Mouse (Mus musculus) heart, postnatal 0 days (tissue): ENCODE results near the gene Tmem109. TPM values are rescaled to one million over a fixed set of nuclear protein-coding genes. Genes with fewer than 3 reads are reported as not detected.

Experiments used
- ATAC-seq: fragments of 200-750 bp; cut with Nextera tagmentation; 2 replicates; pipeline ENCODE4 v1.8.0; 2017; ENCODE audit warnings: low read depth, moderate number of reproducible peaks, moderate library complexity; ENCODE audit not compliant: insufficient read depth
- DNase-seq: peaks from one replicate; pipeline ENCODE4 v3.0.0-alpha.2; 2016; ENCODE audit warnings: low spot score
- H3K27ac ChIP-seq: fragments of 300-500 bp; sonication (generic); 2 replicates; pipeline ENCODE4 v1.5.1; 2014; ENCODE audit warnings: low read depth, mild to moderate bottlenecking
- H3K27me3 ChIP-seq: fragments of 300-500 bp; sonication (generic); 2 replicates; pipeline ENCODE4 v1.6.1; 2014; ENCODE audit warnings: low read length, mixed read lengths; ENCODE audit not compliant: control insufficient read depth, insufficient read depth
- H3K36me3 ChIP-seq: fragments of 300-500 bp; sonication (generic); replicated peaks from 2 replicates; pipeline ENCODE4 v1.6.1; 2014; ENCODE audit warnings: low read length, mixed read lengths; ENCODE audit not compliant: control insufficient read depth, insufficient read depth
- H3K4me1 ChIP-seq: fragments of 300-500 bp; sonication (generic); 2 replicates; pipeline ENCODE4 v1.6.1; 2014; ENCODE audit warnings: antibody characterized with exemption; ENCODE audit not compliant: control insufficient read depth, insufficient read depth
- H3K4me2 ChIP-seq: fragments of 300-500 bp; sonication (generic); 2 replicates; pipeline ENCODE4 v1.6.1; 2014; ENCODE audit warnings: low read depth, mild to moderate bottlenecking, low read length, moderate library complexity
- H3K4me3 ChIP-seq: fragments of 300-500 bp; sonication (generic); 2 replicates; pipeline ENCODE4 v1.5.1; 2014; ENCODE audit warnings: low read depth, low read length
- H3K9ac ChIP-seq: fragments of 300-500 bp; sonication (generic); replicated peaks from 2 replicates; pipeline ENCODE4 v1.6.1; 2014; ENCODE audit warnings: low read depth, low read length, mixed read lengths
- H3K9me3 ChIP-seq: fragments of 300-500 bp; sonication (generic); replicated peaks from 2 replicates; pipeline ENCODE4 v1.6.1; 2016; ENCODE audit warnings: low read length; ENCODE audit not compliant: control insufficient read depth
- CTCF ChIP-seq: IDR thresholded peaks from 2 replicates; pipeline ENCODE4 v1.5.1; 2016; ENCODE audit warnings: antibody characterized with exemption, control low read depth, low read depth
- EP300 ChIP-seq: IDR thresholded peaks from 2 replicates; pipeline ENCODE4 v1.6.1; 2016; ENCODE audit warnings: antibody characterized with exemption, low read depth
- WGBS: fragments of 180-500 bp; shearing (Covaris S2); extraction: QIAGEN DNeasy Blood & Tissue Kit; methylation state at CpG from one replicate; pipeline ENCODE4 v1.1.7; 2014; 5-methylcytosine and 5-hydroxymethylcytosine counted together
- polyA plus RNA-seq: library from polyadenylated mRNA; unstranded; fragments of >200 nt; fragmentation: Nextera tagmentation; extraction: Ambion mirVana; gene quantifications from 2 replicates; pipeline ENCODE4 v1.2.1, GENCODE M21; 2015
- total RNA-seq: library from RNA; depleted of rRNA; stranded (reverse); fragments of >200 nt; gene quantifications from 2 replicates; pipeline ENCODE4 v1.2.3, GENCODE M21; 2014; ENCODE audit warnings: low replicate concordance

The Tmem109 gene
- total and polyA plus RNA-seq, 2 experiments from 2014 or later, result 80.6 to 85.8 TPM

DNA sequence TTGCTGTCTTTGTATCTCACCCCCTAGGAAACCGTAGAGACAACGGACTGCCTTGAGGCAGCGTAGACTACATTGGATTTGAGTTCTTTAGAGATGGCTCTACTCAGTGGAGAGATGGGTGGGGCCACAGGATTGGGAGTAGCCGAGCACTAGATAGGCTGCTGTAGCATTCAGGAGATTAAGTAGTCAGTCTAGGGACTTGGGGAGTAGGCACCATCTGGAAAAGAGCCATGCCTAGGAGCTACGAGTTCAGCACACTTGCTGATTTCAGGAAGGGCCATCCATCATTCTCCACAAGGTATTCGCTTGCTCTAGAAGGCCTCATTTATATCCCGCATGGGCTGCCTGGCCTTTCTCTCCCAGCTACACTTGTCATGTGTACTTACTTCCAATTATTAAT is 35.7 kb downstream of the Tmem109 start:
- no peak for ATAC-seq
- Histone ChIP-seq H3K9me3 (no peaks in the 10 kb centered on the region), H3K27me3 (no peaks in the 10 kb centered on the region), H3K27ac (no peak overlapping the region), H3K36me3 (no peaks in the 10 kb centered on the region), H3K4me1 (peaks cover 11% of the 10 kb centered on the region; the same call in 1 of the 2 replicates), H3K4me3 (no peak overlapping the region), H3K4me2 (no peak overlapping the region), H3K9ac (no peak overlapping the region)
- 69% methylated on average over 7 of the region's 7 CpGs for WGBS
- no peak for TF ChIP-seq EP300
- no peak for TF ChIP-seq CTCF
- DNase-seq, result no peak

DNA sequence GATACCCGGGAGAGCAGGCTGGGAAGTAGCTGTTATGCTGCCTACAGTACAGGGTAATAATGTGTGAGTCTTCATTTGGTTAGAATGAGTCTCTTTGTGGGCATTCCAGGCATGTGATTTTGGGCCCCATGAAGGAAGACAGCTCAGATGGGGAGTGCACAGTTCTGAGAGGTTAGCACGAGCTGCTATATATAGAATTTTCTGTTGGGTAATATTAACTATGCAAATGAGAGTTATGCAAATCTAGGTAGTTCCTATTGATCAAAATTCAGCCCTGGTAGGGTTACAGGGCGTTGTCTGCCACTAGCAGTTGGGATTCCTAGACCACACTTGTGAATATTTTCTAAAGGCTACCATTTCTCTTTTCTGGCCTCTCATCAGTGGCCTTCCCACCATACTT is 36.3 kb downstream of the Tmem109 start:
- Histone ChIP-seq H3K27ac (no peak overlapping the region), H3K4me1 (peaks cover 11% of the 10 kb centered on the region; the same call in 1 of the 2 replicates), H3K4me2 (no peak overlapping the region), H3K9me3 (no peaks in the 10 kb centered on the region), H3K9ac (no peak overlapping the region), H3K27me3 (no peaks in the 10 kb centered on the region), H3K36me3 (no peaks in the 10 kb centered on the region), H3K4me3 (no peak overlapping the region)
- no peak for DNase-seq
- no peak for TF ChIP-seq CTCF
- TF ChIP-seq EP300, result no peak
- ATAC-seq, result no peak
- WGBS, result 80% methylated on average over 3 of the region's 3 CpGs

DNA sequence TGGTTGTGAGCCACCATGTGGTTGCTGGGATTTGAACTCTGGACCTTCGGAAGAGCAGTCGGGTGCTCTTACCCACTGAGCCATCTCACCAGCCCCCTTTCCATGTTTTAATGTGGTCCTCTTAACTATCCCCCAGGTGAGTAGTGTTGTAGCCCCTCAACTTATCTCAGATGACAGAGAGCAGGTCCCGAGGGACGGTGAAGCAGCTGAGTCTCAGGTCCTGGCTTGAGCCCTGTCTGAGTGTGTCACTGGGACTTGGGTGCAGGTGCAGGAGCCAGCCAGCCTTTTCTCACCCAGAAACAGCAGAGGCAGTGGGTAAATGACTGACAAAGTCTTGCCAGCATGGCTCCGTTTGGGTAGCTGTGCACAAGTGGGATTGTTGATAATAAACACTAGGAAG is 37.6 kb downstream of the Tmem109 start:
- H3K9me3 ChIP-seq, result no peaks in the 10 kb centered on the region
- H3K27ac ChIP-seq, result no peak overlapping the region
- WGBS, result 82% methylated on average over 5 of the region's 5 CpGs
- no peak for TF ChIP-seq CTCF
- no peak for TF ChIP-seq EP300
- no peaks in the 10 kb centered on the region for H3K36me3 ChIP-seq
- H3K9ac ChIP-seq, result no peak overlapping the region
- no peaks in the 10 kb centered on the region for H3K27me3 ChIP-seq
- DNase-seq, result no peak
- no peak overlapping the region for H3K4me3 ChIP-seq
- no peak overlapping the region for H3K4me2 ChIP-seq
- no peak for ATAC-seq
- peaks cover 11% of the 10 kb centered on the region; the same call in 1 of the 2 replicates for H3K4me1 ChIP-seq

DNA sequence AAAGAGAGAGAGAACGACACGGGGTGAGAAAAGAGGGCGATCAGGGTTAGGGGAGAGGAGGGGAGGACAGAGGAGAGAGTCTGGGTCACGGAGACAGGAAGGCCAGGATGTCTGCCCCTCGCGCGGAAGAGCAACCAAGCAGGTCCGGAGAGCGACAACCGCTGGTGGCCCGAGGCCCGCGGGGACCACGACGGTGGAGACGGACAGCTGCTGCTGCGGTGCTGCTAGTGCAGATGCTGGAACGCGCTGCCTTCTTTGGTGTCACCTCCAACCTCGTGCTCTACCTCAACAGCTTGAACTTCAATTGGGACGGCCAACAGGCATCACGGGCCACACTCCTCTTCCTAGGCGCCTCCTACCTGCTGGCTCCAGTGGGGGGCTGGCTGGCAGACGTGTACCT is 38.9 kb downstream of the Tmem109 start:
- no peak for TF ChIP-seq EP300
- TF ChIP-seq CTCF, result no peak
- Histone ChIP-seq H3K4me1 (peaks cover 11% of the 10 kb centered on the region; the same call in 1 of the 2 replicates), H3K36me3 (no peaks in the 10 kb centered on the region), H3K4me3 (peak overlapping the region; percentile 21), H3K27ac (no peak overlapping the region), H3K4me2 (peak overlapping the region; percentile 42), H3K27me3 (no peaks in the 10 kb centered on the region), H3K9me3 (no peaks in the 10 kb centered on the region), H3K9ac (no peak overlapping the region)
- 42% methylated on average over 24 of the region's 24 CpGs for WGBS
- DNase-seq, result no peak
- ATAC-seq, result no peak

DNA sequence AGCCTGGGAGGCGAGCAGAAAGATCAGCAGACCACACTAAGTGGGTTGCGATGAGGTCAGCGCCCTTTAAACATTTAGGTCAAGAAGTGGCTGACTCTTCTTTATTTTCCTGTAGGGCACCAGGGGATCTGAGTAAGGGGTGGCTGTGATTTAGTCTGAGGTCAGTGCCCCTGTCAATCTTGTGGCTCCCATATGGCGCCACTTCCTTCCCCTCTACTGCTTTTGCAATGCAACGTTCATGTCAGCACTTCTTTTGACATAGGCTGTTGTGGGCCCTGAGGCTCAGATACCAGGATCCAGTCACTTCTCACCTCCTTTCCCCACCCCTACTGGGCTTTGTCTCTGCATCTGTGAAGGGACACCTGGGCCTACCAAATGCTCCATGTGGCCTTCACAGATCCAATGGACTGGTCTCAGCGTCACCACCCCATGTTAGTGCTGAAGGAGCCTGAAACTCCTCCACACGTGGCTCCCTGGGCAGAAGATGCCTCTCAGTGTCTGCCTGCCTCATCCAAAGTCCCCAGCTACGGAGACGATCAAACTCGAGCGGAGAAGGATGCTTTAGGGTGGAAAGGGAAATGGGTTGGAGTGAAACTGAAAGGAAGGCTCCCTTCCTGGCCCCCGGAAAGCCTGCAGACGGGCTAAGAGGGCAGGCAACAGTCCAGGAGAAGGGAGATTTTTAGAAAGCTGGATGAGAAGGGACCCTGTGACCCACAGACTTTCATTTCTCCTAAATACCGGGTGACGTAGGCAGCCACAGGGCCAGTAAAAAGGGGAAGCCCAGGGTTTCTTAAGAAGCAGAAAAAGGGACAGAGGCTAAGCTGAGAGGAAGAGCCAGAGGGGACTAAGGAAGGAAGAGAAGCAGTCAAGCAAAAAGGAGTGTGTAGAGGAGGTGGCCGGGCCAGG is 39.8 kb downstream of the Tmem109 start:
- TF ChIP-seq EP300 (no peak), CTCF (no peak)
- H3K27me3 ChIP-seq, result no peaks in the 10 kb centered on the region
- H3K9me3 ChIP-seq, result no peaks in the 10 kb centered on the region
- 57% methylated on average over 16 of the region's 16 CpGs for WGBS
- ATAC-seq (peak; percentile 12; the same call in 1 of the 2 replicates), DNase-seq (no peak)
- H3K9ac ChIP-seq, result no peak overlapping the region
- no peaks in the 10 kb centered on the region for H3K36me3 ChIP-seq
- H3K27ac ChIP-seq, result peak overlapping the region; percentile 47
- no peak overlapping the region; the same call in 1 of the 2 replicates for H3K4me3 ChIP-seq
- H3K4me2 ChIP-seq, result peak overlapping the region; percentile 42
- H3K4me1 ChIP-seq, result peaks cover 5% of the 10 kb centered on the region; the same call in 1 of the 2 replicates
